Comparison of ENCODE assay signal across 12 mouse cellular contexts in genomic region chr4:95283789-95284188, GRCm38 (mm10).
DNase-seq lines count a peak whose midpoint lies in the region; ATAC-seq and TF ChIP-seq lines count a peak whose summit lies in the region.
"Had no signal": no experiment of that assay in that cellular context is flagged by ENCODE, and none has a peak within 500 bp of the region (broad histone marks: within the 10 kb centered on the region; RNA-seq: fewer than 3 reads in every experiment).

No protein-coding gene starts in this region.

- no peaks in the 10 kb centered on the region for H3K27me3 ChIP-seq in heart, adult 2 months (ENCODE audit: control insufficient read depth, insufficient read depth, low read length)
- no peaks in the 10 kb centered on the region for H3K27me3 ChIP-seq in heart, embryonic 10.5 days (ENCODE audit: insufficient read depth, poor library complexity, severe bottlenecking)
- H3K27me3 ChIP-seq in hindbrain, embryonic 13.5 days: no peaks in the 10 kb centered on the region
- H3K27me3 ChIP-seq: embryonic facial prominence, embryonic 13.5 days; heart, embryonic 13.5 days; midbrain, embryonic 13.5 days had no signal

- H3K27ac ChIP-seq in heart, adult 2 months: peak overlapping the region; percentile 80
- H3K27ac ChIP-seq in heart, embryonic 10.5 days: no peak overlapping the region
- H3K27ac ChIP-seq in hindbrain, embryonic 13.5 days: no peak overlapping the region
- H3K27ac ChIP-seq: embryonic facial prominence, embryonic 13.5 days; heart, embryonic 13.5 days; midbrain, embryonic 13.5 days had no signal

- TF ChIP-seq CTCF in heart, adult 2 months (IDR thresholded peaks at IDR 0.05): no peak

- ATAC-seq in megakaryocyte progenitor cell, adult 5-6 weeks (replicated peaks; ENCODE audit: poor library complexity): 0 out of 2 replicates have a peak, but pooled peaks have one; percentile 4
- ATAC-seq in hindbrain, embryonic 13.5 days (ENCODE audit: low FRiP score): no peak
- ATAC-seq: midbrain, embryonic 13.5 days had no signal

- no peak overlapping the region for H3K9ac ChIP-seq in heart, adult 2 months (ENCODE audit: low read depth, low read length)
- no peak overlapping the region for H3K9ac ChIP-seq in hindbrain, embryonic 13.5 days
- H3K9ac ChIP-seq: embryonic facial prominence, embryonic 13.5 days; heart, embryonic 13.5 days; midbrain, embryonic 13.5 days had no signal

- 43% methylated on average over 2 of the region's 2 CpGs for WGBS in heart, adult 2 months
- 51% methylated on average over 2 of the region's 2 CpGs for WGBS in heart, embryonic 10.5 days
- WGBS in hindbrain, embryonic 13.5 days: 78% methylated on average over 2 of the region's 2 CpGs

- intact Hi-C loops in heart, adult 2 months (cut with DNase I): loop anchor here (5.0 to 10.0 kb wide), 2 partner anchors 121 to 229 kb away; partner anchors contain the start of gene Jun

- no peaks in the 10 kb centered on the region; the same call in 1 of the 2 replicates for H3K4me1 ChIP-seq in heart, adult 2 months (ENCODE audit: control insufficient read depth, insufficient read depth, low read length)
- peaks cover 12% of the 10 kb centered on the region for H3K4me1 ChIP-seq in heart, embryonic 10.5 days
- H3K4me1 ChIP-seq in hindbrain, embryonic 13.5 days (replicated peaks): no peaks in the 10 kb centered on the region; the same call in 1 of the 2 replicates
- H3K4me1 ChIP-seq: midbrain, embryonic 13.5 days had no signal

- no peak overlapping the region for H3K4me2 ChIP-seq in hindbrain, embryonic 13.5 days
- H3K4me2 ChIP-seq: embryonic facial prominence, embryonic 13.5 days; heart, embryonic 13.5 days; midbrain, embryonic 13.5 days had no signal

- peak; percentile 79 for TF ChIP-seq EP300 in heart, adult 2 months (IDR thresholded peaks at IDR 0.05; ENCODE audit: insufficient read depth, low read depth, low read length)

- H3K4me3 ChIP-seq in heart, adult 2 months: no peak overlapping the region
- no peak overlapping the region for H3K4me3 ChIP-seq in heart, embryonic 10.5 days
- H3K4me3 ChIP-seq in hindbrain, embryonic 13.5 days: no peak overlapping the region
- H3K4me3 ChIP-seq: embryonic facial prominence, embryonic 13.5 days; heart, embryonic 13.5 days; midbrain, embryonic 13.5 days had no signal

- H3K36me3 ChIP-seq in heart, adult 2 months (ENCODE audit: control insufficient read depth, insufficient read depth, low read length): peaks cover 2% of the 10 kb centered on the region; the same call in 1 of the 2 replicates
- H3K36me3 ChIP-seq in heart, embryonic 10.5 days: no peaks in the 10 kb centered on the region
- no peaks in the 10 kb centered on the region for H3K36me3 ChIP-seq in hindbrain, embryonic 13.5 days
- H3K36me3 ChIP-seq: embryonic facial prominence, embryonic 13.5 days; heart, embryonic 13.5 days; midbrain, embryonic 13.5 days had no signal

- H3K9me3 ChIP-seq in heart, embryonic 10.5 days: no peaks in the 10 kb centered on the region
- no peaks in the 10 kb centered on the region for H3K9me3 ChIP-seq in hindbrain, embryonic 13.5 days
- H3K9me3 ChIP-seq: embryonic facial prominence, embryonic 13.5 days; heart, embryonic 13.5 days; midbrain, embryonic 13.5 days had no signal

- peak; percentile 37 to 73 for DNase-seq in heart, adult 2 months
- DNase-seq in heart, embryonic 10.5 days (ENCODE audit: low spot score): no peak
- peak; percentile 31 for DNase-seq in gastrocnemius, postnatal 25 days
- peak; percentile 77 for DNase-seq in kidney, adult 9 months
- no peak for DNase-seq in right cerebral cortex, adult 18-20 months
- DNase-seq in urinary bladder, postnatal 25 days (ENCODE audit: low spot score): no peak
- DNase-seq: retina, postnatal 1 day had no signal

- H3K79me2 ChIP-seq in heart, adult 2 months (replicated peaks; ENCODE audit: control insufficient read depth, insufficient read depth, low read length): no peaks in the 10 kb centered on the region

- no peak for TF ChIP-seq POLR2A in heart, adult 2 months (IDR thresholded peaks at IDR 0.05; ENCODE audit: insufficient read depth, low read depth, low read length)

Comparison
In these comparisons a context has a peak if more than half of its experiments do, and no peak if none do; other contexts are left out.
1. DNase-seq: peak in heart, adult 2 months (2 of 2), gastrocnemius, postnatal 25 days (single experiment) and kidney, adult 9 months (single experiment); none in heart, embryonic 10.5 days (single experiment), right cerebral cortex, adult 18-20 months (single experiment) and urinary bladder, postnatal 25 days (single experiment).